Mouse (Mus musculus) WW6 (cell line): ENCODE data around the gene Peg10.

ENCODE experiments used
- DNase-seq: peaks from one replicate; pipeline ENCODE4 v3.0.0-alpha.2; 2013; ENCODE audit warnings: low read depth, low spot score

The Peg10 gene

GRCm38 (mm10) chr6:4746696-4747439, at the start of gene Peg10, which contains the start of gene Sgce:
Gene Peg10, plus strand, starts transcription at chr6:4747306.
Gene Sgce, minus strand, starts transcription at chr6:4747207.
- DNase-seq, result no peak

GRCm38 (mm10) chr6:4701641-4702040, 45.5 kb upstream of the Peg10 start:
- DNase-seq, result no peak

- DNase-seq, result no peak
These were observed 43.2 kb upstream of the Peg10 start for GRCm38 (mm10) chr6:4703908-4704307.

- DNase-seq, result no peak
These were observed 40.7 kb upstream of the Peg10 start for GRCm38 (mm10) chr6:4706415-4706814.

GRCm38 (mm10) chr6:4708971-4709370, 38.1 kb upstream of the Peg10 start:
- DNase-seq, result no peak

- DNase-seq, result no peak
These were observed 30.9 kb upstream of the Peg10 start for GRCm38 (mm10) chr6:4716171-4716570.

- no peak for DNase-seq
These were observed 29.8 kb upstream of the Peg10 start for GRCm38 (mm10) chr6:4717344-4717743.

GRCm38 (mm10) chr6:4722142-4722541, 25.0 kb upstream of the Peg10 start:
- DNase-seq, result no peak

- DNase-seq, result no peak
These were observed 24.4 kb upstream of the Peg10 start for GRCm38 (mm10) chr6:4722739-4723138.

GRCm38 (mm10) chr6:4723998-4724757, 22.9 kb upstream of the Peg10 start:
- DNase-seq, result no peak

GRCm38 (mm10) chr6:4728305-4728704, 18.8 kb upstream of the Peg10 start:
- DNase-seq, result no peak

GRCm38 (mm10) chr6:4731675-4732074, 15.4 kb upstream of the Peg10 start:
- DNase-seq, result no peak

GRCm38 (mm10) chr6:4733208-4733607, 13.9 kb upstream of the Peg10 start:
- no peak for DNase-seq

GRCm38 (mm10) chr6:4736372-4736771, 10.7 kb upstream of the Peg10 start:
- no peak for DNase-seq

- DNase-seq, result no peak
These were observed 9.0 kb upstream of the Peg10 start for GRCm38 (mm10) chr6:4738034-4738629.

- no peak for DNase-seq
These were observed 8.4 kb upstream of the Peg10 start for GRCm38 (mm10) chr6:4738717-4739116.

GRCm38 (mm10) chr6:4739522-4740355, 7.4 kb upstream of the Peg10 start:
- DNase-seq, result no peak

- no peak for DNase-seq
These were observed 6.6 kb upstream of the Peg10 start for GRCm38 (mm10) chr6:4740511-4740910.

- no peak for DNase-seq
These were observed 940 bp upstream of the Peg10 start for GRCm38 (mm10) chr6:4746036-4746695.

- DNase-seq, result no peak
These were observed 785 bp downstream of the Peg10 start for GRCm38 (mm10) chr6:4747677-4748505.
